Mouse (Mus musculus) megakaryocyte progenitor cell, adult 5-6 weeks (primary cell): ENCODE measurements around the gene Zfp69. TPM values are rescaled to one million over a fixed set of nuclear protein-coding genes. Genes with fewer than 3 reads are reported as not detected.

Source experiments
- ATAC-seq: replicated peaks from 2 replicates; pipeline ENCODE4 v1.8.0; 2016; ENCODE audit warnings: mild to moderate bottlenecking, moderate TSS enrichment, inconsistent platforms; ENCODE audit not compliant: poor library complexity
- total RNA-seq, 2 experiments: library from RNA; stranded (forward) in 1 of 2; stranded (reverse) in 1 of 2; fragments of 157-497, 149-512 nt in 1 of 2; fragments of 200-1000 nt in 1 of 2; gene quantifications; 2 replicates each; pipeline versions ENCODE4 v1.2.3 to v1.2.4; 2015 to 2017

Gene Zfp69
- total RNA-seq, 2 experiments from 2014 or later: 2.6 to 3.0 TPM

DNA sequence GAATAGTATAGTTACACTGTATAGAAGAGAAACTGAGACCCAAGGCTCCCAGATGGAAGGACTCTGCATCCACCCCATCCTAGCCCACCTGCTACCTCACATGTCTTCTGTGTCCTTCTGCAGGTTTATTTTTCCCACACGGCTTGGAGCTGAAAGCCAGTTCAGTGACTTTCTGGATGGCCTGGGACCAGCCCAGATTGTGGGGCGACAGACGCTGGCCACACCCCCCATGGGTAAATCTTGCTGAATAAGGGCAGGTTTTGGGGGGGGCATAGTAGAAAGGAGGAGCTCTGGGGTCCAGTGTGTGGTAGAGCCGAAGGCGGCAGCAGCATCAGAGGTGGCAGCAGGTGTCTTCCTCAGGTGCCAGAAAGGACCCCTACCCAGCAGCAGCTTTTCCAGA is 64.7 kb downstream of the Zfp69 start:
- no peak for ATAC-seq

DNA sequence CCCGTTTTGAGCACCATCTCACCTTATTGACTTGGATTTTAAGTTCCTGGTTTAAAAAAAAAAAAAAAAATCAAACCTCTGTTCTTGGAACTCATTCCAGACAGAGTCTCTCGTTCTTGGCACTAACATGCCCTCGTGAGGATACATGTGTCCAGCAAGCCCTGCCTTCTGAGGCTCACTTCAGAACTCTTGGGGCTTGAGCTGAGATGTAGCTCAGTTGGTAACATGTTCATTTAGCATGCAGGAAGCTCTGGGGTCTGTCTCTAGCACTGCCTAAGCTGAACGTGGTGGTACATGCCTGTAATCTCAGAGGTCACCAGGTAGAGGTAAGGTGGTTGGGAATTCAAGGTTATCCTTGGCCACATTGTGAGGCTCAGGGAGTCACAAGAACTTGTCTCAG is 65.4 kb downstream of the Zfp69 start:
- no peak for ATAC-seq

DNA sequence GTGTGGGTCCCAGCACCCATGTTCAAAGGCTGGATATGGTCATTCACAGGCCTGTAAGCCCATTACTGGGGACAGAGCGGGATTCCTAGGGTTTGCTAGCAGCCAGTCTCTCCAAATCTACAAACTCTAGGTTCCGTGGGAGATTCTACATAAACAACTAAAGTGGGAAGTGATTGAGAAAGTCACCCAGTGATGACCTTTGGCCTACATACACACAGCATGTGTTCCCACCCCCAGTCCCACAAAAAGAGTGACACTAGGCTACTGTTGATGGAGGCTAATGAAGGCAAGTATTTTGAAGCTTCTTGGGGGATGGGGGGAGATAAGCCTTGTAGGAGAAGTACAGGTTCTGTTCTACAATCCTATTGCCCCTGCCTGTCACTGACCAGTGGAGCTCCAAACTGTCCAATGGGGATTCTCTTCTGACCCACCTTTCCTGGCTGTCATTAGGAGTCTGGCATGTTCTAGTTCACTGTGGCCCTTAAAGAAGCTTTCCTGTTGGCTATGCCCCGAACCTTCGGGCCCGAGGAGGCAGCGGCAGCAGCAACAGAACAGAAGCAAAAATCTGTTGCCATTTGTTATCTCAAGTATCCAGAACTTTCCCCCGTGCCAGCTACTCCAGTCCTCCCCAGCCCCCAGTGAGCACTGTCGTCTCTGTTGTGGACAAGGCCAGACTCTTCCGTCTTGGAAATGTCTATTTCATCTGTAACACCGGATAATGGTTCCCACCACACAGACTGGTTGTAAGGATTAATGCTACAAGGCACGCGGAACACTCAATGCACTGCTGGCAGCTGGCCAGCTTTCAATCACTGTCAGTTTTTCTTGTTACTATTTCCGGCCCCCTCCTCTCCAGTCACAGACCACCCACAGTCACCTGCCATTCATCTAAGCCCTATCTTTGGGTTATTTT is 66.0 kb downstream of the Zfp69 start:
- ATAC-seq: no peak

DNA sequence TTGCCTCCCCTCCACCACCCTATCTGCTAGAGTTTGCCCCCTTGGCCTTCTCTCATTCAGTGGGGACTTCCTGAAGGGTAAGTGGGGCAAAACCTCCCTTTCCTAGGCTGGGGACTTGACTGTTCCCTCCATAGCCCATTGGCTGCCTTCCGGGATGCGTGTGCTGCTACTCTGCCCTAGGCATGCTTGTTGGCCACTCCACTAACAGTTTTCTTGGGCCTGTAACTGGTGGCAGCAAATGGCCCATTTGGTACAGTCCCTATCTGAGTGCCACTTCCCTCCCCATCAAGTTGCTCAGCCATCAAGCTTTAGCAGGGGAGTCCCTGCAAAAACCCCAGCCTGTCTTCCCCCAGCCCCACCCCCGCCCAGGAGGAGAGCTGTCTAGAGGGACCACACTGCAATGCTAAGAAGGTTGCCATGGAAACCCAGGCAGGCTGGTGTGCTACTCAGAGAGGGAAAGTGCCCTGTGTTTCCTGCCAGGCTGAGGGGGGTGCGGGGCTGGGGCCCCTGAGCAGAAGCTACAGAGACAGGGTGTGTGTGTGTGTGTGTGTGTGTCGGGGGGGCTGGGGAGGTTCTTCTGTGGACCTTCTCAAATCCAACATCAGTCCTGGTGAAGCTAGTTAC is 69.4 kb downstream of the Zfp69 start:
- no peak for ATAC-seq

DNA sequence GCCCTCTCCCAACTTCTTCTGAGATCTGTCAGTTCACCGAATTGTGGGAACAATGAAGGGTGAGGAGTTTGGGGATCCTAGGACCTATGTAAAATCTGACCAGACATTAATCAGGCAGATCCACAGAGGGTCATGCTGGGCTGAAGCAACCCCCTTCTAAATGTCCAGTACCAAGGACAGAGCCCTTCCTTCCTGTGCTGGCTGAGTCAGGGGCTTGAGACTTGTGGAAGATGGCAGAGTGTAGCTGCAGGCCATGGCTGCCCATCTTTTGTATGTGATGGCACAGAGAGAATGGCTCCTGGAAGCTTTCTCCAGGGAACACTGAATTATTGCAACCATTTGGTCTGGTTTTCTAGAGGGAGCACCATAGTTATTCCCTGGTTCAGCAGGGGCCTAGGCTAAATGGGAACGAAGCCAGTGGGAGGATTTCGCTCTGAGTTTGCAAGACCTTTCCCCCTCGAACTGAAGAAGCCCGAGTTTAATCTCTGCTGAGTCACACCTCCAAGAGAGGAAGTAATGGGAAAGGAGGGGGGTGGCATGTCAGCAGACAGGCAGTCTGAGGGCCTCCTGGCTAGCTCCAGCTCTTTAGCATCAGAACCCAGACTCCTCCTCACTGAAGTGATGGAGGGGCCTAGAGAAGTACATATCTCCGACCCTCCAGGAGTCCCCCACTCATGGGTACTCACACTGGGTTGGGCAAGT is 70.6 kb downstream of the Zfp69 start:
- ATAC-seq: peak; percentile 80

Other genes with a start within 250 kb of the Zfp69 start
- gene Kcnq4, start 203.1 kb downstream of the Zfp69 start, total RNA-seq (2015): not detected in 2 replicates
- gene Kcnq4, start 203.1 kb downstream of the Zfp69 start, total RNA-seq (2017): not detected in 2 replicates
- 60.6 and 69.9 TPM in 2 replicates for gene Nfyc, start 120.1 kb downstream of the Zfp69 start, total RNA-seq (2015)
- gene Nfyc, start 120.1 kb downstream of the Zfp69 start, total RNA-seq (2017): 40.8 and 41.5 TPM in 2 replicates
- 0.02 and 0.07 TPM in 2 replicates for gene Rims3, start 96.9 kb downstream of the Zfp69 start, total RNA-seq (2015)
- 0.14 TPM in 1 of 2 replicates, not detected in the other for gene Rims3, start 96.9 kb downstream of the Zfp69 start, total RNA-seq (2017)
- gene Exo5, start 26.7 kb downstream of the Zfp69 start, total RNA-seq (2015): 16.2 and 18.7 TPM in 2 replicates
- 15.6 and 21.3 TPM in 2 replicates for gene Exo5, start 26.7 kb downstream of the Zfp69 start, total RNA-seq (2017)
- 46.0 and 53.8 TPM in 2 replicates for gene Smap2, start 65.5 kb upstream of the Zfp69 start, total RNA-seq (2015)
- gene Smap2, start 65.5 kb upstream of the Zfp69 start, total RNA-seq (2017): 21.9 and 26.8 TPM in 2 replicates
- not detected in 2 replicates for gene Col9a2, start 87.7 kb upstream of the Zfp69 start, total RNA-seq (2015)
- not detected in 2 replicates for gene Col9a2, start 87.7 kb upstream of the Zfp69 start, total RNA-seq (2017)
- 67.2 and 71.8 TPM in 2 replicates for gene Zmpste24, start 146.5 kb upstream of the Zfp69 start, total RNA-seq (2015)
- gene Zmpste24, start 146.5 kb upstream of the Zfp69 start, total RNA-seq (2017): 67.1 and 70.9 TPM in 2 replicates
- not detected in 2 replicates for gene Tmco2, start 157.5 kb upstream of the Zfp69 start, total RNA-seq (2015)
- not detected in 2 replicates for gene Tmco2, start 157.5 kb upstream of the Zfp69 start, total RNA-seq (2017)